Mouse (Mus musculus): ENCODE data around the gene Cdyl.

DNA sequence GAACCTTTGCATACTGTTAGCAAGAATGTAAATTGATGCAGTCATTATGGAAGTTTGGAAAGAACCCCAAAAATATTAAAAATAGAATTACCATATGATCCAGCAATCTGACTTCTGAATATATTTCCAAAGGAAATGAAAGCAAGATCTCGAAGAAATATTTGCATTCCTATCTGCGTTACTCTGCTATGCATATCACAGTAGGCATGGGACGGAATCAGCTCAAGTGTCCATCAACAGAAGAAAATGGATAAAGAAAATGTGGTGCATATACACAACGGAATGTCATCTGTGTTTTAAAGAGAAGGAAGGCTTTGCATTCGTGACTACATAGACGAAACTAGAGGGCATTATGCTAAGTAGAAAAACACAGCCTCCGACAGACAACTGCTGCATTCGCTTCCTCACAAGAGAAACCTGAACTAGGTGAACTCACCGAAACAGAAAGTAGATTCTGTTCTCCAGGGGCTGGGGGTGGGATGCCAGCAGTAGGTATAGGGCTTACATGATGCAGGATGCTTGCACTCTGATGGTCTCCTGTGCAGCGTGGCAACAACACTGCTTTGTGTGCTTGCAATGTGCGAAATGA lies 9.3 kb upstream of the Cdyl start:
- TF ChIP-seq CTCF (IDR thresholded peaks at IDR 0.05; ENCODE audit: low read depth) (no peak), EP300 (IDR thresholded peaks at IDR 0.05; ENCODE audit: low read depth) (no peak)
